Mouse (Mus musculus) left cerebral cortex, adult 9 months (tissue): ENCODE results near the gene Cdyl.

Experiments
- DNase-seq, 2 experiments: peaks; one replicate each; pipeline ENCODE4 v3.0.0; 2022; ENCODE audit warnings: low spot score in 2 of 2

Cdyl gene

DNA sequence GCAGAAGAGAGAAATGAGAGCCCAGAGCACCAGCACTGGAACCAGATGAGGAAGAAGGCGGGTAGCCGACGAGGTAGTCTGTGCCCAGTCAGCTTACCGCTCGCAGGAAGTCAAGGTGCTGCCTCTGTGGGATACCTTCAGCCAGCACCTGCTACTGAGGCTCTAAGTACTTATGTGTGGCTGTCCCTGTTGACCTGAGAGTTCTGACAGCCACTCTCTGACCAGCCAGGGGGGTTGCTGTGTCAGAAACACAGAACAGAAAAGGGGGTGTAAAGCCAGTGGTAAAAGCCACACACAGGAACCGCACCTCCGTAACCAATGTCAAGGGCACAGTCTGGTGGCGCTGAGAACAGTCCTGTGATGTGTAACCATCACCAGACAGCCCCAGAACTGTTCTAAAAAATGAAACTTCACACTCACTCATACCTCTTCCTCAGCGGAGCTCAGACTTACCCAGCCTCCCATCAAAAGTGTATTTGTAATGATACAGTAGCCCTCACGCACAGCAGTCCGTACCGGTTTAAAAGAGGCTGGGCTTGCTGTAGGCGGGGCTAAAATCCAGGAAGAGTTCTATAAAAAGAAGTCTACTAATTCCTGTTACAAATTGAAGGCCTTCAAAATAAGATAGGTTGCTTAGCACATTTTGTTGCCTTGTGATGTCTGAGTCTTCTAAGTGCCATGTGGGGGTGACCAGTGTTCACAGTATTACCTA is 138.3 kb downstream of the Cdyl start:
- no peak for DNase-seq

DNA sequence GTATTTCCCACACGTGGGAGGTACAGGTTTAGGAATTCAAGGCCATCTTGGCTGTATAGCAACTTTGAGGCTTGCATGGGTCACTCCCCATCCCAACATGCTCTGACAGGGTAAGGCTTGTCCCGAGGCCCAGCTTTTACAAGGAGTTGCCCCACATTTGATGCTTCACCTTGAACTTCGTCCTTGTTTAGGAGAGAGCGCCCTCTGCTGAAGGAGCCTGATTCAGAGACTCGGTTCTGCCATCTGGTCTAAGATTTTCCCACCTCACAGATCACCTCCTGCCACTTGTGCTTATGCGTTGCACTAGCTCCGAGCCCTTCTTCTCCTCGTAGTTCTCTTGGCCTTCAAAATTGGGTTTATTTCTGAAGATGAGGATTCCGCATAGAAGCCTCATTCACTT is 139.0 kb downstream of the Cdyl start:
- peak in 1 of 2 experiments; percentile 40 for DNase-seq

DNA sequence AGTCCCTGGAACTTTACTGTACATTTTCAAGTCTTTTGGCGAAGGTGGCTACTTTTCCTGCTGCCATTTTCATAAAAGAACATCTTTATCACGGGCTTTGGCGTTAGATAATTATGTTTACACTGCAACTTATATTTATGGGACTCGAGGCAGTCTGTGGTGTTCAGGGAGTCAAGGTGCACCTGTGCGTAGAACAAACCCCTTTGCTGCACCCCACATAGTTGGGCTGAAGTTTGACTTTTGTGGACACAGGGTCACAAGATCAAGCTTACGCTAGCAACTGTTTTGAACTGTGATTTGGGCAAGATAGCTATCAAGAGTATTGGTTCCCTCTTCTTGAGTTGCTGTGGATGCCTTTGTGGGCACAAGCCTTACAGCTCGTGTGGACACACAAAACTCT is 140.6 kb downstream of the Cdyl start:
- no peak for DNase-seq

DNA sequence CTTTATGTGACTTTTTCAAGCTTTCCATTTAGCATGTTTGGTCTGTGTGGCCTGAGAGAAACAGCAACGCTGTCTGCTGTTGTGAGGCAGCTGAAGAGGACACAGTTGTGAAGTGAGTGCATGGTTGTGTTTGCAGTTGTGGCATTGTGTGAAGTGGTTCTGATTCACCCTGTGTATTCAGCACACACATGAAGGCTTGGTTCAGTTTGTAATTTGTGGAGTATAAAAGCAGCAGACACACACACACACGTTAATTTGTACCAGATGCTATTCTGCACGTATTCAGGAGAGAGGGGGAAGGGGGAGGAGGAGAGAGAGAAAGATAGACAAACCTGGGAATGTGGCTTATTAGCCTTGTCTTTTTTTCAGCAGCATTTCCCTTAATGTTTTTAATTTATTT is 146.1 kb downstream of the Cdyl start:
- DNase-seq = no peak

DNA sequence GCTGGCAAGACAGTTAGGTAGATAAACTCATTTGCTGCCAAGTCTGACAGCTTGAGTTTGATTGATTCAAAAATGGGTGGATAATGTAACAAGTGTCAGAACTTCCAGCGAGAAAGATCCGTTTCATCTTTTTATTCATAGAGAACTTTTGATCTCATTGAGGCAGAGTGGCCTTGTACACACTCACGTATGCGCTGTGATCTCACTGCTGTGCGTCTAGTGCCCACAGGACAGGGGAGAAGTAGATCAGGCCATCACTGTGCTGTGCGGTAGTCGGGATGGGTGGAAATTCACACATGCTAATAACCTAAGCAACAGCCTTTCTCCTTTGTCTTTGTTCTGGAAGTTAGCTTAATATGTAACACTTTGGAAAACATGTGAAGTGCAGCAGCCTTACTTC is 146.5 kb downstream of the Cdyl start:
- DNase-seq = no peak

DNA sequence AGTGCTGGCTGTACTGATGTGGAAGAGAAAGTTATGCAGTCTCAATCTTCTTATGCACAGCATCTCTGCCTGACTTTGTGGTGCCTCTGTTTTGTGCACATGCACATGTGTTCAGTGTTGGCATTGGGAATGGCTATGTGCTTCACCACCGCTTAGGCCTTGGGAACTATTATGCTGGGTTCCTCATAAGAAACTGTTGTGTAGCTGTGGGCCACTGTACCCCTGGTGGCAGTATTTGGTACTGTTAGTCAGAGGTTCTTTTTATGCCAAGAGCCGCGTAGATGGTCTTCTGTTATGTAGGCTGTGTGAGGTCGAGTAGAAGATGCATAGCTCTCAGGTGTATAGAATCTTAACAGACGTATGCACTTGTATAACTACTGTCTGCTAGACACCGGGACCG is 147.4 kb downstream of the Cdyl start:
- DNase-seq = no peak

DNA sequence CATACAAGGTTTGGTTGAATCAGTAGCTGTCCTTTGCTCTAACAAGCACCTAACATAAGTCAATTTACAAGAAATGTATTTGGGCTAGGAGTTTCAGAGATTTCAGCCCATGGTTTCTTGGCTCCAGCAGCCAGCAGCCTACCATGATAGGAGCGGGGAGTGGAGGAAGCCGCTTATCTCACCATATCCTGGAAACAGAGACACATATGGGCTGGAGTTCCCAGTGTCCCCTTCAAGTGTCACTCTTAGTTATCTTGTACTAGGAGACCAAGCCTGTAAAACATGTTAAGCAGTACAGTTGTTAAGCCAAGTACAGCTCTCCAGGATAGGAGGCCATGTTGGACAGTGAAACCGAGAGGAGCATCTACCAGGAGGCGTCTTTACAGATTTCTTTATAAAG is 147.9 kb downstream of the Cdyl start:
- no peak for DNase-seq

DNA sequence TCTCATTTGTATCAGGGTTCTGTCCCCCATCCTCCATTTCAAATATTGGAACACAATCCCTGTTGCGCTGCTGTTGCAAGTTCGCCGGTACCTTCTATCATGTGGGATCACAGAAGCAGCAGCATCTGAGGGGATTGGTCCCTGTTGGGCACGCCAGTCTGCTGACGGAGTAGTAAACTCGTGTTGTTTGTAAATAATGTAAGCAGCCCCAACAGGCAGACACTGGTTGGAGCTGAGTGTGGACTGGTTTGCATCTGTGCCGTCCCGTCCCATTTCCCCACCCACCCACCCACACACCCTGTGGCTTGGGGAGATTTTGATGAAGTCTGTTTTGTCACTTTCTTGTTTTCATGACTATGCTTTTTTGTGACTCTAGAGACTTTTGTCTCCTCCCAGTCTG is 148.3 kb downstream of the Cdyl start:
- DNase-seq = no peak

DNA sequence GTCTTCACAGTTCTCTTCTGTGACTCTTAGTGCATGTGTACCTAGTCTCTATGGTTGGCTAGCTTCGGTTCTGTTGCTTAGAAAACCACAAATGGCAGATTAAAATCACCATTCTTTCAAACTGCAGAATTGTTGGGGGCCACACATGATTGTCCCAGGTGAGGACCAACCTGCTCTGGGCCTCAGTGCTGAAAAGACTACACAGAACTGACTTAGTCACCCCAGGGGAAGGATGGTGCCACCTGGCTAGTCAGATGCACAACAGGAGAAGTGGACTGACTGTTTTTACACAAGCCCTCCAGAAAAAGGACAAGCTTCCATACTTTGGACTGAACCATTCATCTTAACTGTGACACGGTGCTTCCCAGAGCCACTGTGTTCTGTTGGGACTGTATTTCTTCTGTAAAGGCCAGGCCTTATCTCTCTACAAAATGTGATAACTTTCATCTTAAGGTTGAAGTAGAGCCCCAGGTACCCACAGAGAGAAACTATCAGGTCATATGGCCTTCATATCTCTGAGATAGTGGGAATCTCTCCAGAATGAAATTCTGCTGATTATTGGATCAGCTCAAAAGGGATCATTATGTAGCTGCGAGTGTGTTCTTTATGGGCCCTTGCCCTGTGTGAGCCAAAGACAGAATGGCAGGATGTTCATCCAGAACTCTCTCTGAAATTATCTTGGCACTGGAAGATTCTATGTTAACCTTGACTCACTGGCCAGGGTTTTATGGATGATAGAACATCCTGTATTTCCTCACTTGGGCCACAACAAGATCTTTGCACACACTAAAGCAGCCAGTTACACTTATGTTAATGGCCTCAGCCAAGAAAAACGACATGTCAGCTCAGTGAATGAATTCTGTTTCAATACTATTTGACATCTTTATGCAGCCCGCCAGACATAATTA is 149.9 kb downstream of the Cdyl start:
- DNase-seq = no peak

DNA sequence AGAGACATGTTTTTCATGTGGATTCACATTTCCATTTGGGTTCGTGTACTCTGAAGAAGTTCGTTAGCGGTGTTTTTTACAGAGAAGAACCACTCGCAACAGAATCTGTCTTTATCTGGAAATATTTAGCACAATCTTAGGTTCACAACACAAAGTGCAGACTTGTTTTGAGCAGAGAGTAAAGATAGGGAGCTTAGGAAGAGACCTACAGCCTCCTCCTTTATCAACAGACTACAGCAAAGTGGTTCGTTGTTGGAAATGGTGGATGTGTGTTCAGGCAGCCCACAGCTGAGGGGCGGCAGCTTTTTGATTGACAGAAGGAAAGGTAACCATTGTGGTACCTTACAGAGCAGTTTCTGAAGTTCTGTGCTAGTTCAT is 150.5 kb downstream of the Cdyl start:
- no peak for DNase-seq

DNA sequence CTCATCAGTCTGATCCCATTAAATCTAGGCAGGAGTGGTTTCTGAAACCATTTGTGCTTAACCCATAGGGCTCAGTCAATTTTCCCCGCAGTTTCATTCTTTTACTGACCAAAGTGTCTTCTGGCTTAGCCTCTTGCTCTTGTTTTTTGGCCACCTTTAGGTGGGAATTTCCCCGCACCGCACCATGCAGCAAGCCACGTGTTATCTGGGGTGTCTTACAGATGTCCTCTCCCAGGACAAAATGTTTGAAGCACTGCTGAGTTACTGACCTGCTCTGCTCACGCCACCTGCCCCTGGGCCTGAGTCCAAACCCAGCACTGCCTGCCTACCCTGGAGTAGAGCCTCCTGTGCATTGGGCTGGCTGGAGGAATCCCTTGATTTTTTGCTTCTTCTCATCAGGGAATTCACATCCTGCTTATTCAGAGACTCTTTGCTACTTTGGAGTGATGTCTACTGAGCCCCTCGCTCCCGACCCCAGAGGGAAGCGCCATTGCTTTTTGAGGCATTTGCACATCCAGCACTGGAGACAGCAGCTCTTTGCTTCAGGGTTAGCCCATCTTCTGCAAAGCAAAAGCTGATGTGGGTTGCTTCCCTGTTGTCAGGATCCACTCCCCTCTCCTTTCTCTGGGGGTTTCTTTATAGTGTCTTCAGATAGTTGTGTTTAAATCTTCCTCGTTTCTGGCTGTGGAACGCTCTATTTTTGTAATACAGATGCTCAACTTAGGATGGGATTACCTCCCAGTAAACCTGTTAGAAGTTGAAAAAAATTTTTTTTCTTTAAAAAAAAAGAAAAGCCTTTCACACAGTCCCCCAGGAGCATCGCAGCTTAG is 151.9 kb downstream of the Cdyl start:
- no peak for DNase-seq

DNA sequence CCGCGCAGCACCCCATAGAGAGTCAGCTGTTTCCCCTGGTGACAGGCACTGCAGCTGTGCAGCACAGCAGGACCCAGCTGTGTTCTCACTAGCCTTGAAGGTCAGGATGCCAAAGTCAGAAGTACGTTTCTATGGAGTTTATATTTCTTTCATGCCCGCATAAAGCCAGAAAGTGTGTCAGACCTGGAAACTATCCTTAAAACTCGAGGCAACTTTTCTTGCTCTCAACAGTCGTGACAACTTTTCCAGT is 152.5 kb downstream of the Cdyl start:
- no peak for DNase-seq

DNA sequence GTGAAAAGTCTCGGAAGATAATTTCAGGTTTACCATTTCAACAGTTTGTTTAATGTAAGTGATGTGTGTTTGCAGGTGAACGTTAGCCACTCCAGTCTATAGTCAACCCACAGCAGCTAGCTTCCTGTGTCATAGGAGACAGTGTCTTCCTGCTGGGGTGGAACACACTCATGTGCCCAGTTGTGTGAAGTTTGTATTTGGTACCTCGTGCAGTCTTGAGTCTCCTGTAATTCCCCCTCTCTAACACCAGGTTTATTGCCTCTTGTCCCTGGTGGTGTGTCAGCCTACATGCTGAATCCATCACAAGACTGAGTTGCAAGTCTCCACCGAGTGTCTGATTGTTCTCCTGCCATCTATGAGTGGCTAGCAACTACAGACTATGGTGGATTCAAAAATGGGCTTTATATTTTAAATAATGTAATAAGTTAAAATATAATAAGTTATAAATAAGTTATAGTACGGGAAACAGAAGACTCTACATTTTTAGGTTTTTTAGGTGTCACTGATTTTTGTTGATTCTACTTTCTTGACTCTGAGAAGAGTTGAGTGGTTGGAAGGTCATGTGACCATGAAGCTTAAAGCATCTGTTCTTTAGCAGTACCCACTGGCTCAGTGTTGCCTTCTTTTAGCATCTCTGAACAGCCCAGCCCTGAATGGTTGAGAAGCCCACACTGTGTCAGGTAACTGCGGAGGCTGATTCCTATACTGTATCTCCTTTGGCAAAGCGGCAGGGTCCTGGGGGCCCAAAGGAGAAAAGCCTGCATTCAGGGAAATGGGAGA is 153.9 kb downstream of the Cdyl start:
- DNase-seq = no peak

DNA sequence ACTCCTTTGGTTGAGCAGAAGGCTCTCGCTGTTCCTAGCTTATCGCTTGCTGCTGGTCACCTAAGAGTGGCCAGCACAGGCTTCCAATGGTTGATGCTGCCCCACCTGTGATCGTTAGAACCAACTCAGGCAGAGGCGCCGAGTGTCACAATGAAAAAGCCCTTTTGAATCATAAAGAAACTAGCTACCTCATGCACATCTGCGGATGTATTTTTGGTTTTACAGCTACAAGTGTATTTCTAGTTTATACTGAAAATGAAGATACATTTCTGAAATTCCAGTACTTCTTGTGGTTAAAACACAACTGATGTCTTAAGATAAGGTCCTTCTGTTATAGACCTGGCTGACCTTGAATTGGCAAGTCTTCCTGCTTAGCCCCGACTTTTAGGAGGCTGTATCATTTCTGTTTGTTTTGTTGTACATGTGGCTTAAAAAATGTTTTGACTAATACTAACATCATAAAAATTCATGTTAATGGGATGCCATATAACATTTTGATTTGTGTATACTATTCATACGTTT is 155.6 kb downstream of the Cdyl start:
- no peak for DNase-seq

DNA sequence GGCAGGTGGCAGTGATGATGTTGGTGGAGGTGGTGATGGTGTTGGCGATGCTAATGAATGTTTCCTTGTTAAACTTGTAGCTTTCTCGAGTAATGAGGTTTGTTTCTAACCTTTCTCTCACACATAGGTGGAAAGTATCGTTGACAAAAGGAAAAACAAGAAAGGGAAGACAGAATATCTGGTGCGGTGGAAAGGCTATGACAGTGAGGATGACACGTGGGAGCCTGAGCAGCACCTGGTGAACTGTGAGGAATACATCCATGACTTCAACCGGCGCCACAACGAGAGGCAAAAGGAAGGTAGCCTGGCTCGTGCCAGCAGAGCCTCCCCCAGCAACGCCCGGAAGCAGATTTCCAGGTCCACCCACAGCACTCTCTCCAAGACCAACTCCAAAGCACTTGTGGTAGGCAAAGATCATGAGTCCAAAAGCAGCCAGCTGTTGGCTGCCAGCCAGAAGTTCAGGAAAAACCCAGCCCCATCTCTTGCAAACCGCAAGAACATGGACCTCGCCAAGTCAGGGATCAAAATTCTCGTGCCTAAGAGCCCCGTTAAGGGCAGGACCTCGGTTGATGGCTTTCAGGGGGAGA is 156.2 kb downstream of the Cdyl start:
- no peak for DNase-seq

DNA sequence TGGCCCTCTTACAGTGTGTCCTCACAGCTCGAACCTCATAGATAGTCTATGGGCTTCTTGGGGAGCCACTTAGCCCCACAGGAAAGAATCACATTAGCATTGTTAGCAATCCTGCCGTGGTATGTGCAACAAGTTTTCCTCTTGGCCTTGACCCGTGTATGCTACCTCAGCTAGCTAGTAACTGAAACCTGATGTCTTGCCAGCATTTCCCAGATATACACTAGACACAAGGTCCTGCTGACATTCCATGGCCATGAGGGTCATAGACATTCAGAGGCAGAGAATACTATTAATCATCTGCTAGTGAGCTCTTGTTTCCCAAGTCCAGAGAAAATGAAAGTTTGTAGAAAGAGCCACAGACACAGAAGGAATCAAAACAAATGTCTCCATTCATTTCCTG is 158.0 kb downstream of the Cdyl start:
- DNase-seq = no peak

DNA sequence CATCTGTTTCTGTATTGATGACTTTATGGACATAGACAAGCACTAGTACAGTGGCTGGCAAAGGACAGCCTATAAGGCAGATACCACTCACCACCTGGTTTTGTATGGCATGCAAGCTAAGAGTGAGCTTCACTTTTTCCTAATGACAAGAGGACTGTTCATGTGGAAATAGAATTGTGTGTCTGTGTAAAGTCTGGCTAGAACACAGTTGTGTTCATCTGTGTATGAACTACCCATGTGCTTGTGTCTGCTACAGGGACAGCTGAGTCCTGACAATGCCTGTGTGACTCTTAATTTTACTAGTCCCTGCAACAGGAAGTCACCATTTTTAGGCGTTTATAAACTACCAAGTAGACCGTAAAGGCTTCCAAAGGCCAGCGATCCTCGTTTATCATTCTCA is 158.4 kb downstream of the Cdyl start:
- no peak for DNase-seq

DNA sequence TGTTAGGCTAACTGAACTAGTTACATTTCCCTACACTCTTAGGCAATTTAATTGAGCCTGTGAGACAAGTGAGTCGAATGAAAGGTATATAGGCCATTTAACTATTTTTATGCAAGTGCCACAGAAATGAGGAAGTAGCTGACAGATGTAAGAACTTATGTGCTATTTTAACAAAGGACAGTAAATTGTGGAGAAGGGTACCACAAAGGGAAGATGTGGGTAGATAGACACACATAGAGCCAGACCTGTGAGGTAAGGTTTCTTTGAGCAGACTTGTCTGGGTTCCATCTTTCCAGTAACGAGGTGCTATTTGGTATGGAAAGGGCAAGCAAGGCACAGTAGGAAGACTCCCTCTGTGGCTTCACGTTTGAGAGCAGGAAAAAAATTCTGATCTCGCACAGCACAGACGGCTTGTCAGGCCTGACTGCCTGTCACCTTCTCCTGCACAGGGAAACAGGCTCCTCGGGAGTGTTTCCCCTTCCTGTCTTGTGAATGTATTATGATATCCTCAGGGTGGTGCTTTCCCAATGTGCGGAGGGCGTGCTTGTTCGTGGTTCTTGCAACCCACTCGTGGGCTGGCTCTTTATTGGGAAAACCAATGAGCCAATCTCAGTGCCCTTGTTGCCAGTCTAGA is 162.3 kb downstream of the Cdyl start:
- no peak for DNase-seq

DNA sequence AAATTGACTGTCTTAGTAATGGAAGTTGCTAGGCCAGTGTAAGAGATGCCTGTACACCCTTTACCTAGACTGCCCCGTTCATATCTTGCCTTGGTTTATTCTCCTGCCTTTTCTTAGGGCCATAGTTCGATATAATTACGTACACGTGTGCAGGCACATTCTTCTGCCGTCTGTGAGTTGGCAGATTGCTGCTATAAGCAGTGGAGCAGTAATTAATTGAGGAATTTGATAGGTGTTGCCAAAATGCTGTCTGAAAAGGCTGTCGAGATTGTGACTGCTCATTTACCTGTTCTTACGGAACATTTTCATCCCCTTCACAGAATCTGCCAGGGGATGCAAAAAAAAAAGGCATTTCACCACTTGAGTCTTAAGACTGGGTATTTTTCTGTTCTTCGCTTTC is 163.2 kb downstream of the Cdyl start:
- no peak for DNase-seq

DNA sequence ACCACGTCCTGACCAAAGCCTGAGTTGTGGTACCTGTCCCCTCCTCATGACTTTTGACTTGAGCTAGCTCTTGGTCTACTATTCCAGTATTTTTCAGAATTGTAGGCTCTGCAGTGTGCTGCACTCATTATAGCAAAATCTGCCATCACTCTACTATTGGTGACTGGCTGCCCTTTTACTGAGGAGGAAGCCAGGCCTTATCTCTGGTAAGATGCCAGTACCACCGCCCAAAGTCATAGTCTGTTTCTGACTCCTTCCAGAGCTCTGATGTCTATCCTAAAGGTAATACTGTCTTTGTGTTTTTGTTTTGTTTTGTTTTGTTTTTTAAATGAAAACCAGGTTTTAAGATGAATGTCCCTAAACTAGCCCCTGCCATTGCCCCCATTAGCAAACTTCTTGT is 166.0 kb downstream of the Cdyl start:
- DNase-seq = no peak

DNA sequence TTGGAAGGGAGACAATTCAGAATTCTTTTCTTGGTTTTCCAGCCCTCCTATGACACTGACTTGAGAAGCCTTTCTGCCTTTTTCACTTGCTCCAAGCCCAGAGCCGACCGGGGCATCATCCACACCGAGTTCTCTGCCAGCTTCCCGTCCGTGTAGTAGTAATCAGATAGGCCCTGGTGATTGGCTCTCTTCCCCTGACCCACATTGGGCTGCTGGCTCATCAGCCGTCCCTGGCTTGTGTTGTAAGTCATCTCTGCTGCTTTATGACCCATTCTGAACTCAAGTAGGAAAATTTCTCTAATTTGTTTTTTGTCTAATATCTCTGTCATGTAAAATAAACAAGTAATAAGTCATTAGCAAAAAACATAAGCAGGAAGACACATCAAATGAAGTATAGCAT is 173.0 kb downstream of the Cdyl start:
- no peak for DNase-seq
